Mouse (Mus musculus) layer of hippocampus, adult 2 months (tissue): Measurements from ENCODE around the gene Itfg2. TPM values are rescaled to one million over a fixed set of nuclear protein-coding genes. Genes with fewer than 3 reads are reported as not detected.
A peak's percentile ranks its signal among the peaks of the same experiment; 100 is the strongest.
"Not testable (repeated sequence)": the region's sequence is repeated elsewhere in the genome, so short reads cannot be mapped to it uniquely, and the experiment has no call there.

Experiments
- DNase-seq, 2 experiments: peaks; one replicate each; pipeline ENCODE4 v3.0.0; 2022; ENCODE audit warnings: low spot score in 2 of 2
- H3K27ac ChIP-seq: fragments of 200-600 bp; 2 replicates; pipeline ENCODE4 v1.8.1; 2022
- H3K4me3 ChIP-seq: fragments of 200-600 bp; 2 replicates; pipeline ENCODE4 v1.8.1; 2022; ENCODE audit warnings: mild to moderate bottlenecking
- CTCF ChIP-seq: fragments of 200-600 bp; conservative IDR thresholded peaks from 2 replicates; pipeline ENCODE4 v1.8.1; 2022; ENCODE audit warnings: antibody characterized with exemption, mild to moderate bottlenecking, moderate library complexity
- total RNA-seq, 2 experiments: library from RNA; stranded (reverse); gene quantifications; 2 replicates each; pipeline ENCODE4 v1.2.3; 2021

Gene Itfg2
- total RNA-seq, 2 experiments from 2014 or later: 23.8 to 28.6 TPM

DNA sequence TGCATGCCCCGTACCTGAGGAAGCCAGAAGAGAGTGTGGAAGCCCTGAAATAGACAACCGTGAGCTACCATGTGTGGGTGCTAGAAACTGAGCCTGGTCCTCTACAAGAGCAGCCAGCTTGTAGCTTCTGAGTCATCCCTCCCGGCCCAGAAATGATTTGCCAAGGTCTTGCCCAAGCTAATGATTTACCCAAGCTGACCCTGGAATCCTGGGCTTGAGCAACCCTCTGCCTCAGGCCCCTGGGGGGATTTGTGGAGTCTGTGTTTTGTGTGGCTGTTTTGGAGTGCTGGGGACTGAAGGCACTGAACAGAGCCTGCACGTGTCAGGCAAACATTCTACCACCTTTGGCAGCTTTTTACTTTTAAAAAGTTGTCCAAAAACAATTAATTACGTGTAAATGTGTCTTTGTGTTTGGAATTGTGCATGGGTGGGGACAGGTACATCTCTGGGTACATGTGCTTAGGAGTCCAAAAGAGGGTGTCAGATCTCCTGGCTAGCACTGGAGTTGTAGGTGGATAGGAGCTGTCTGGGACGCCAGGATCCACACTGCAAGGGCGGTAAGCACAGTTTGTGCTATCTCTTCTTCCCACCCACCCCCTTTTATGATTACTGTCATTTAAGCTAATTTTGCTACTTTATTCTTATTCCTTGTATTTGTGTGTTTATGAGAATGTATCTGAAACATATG is 27.0 kb downstream of the Itfg2 start:
- H3K27ac ChIP-seq: peak overlapping the region; percentile 36; the same call in 1 of the 2 replicates
- H3K4me3 ChIP-seq: no peak overlapping the region
- no peak for TF ChIP-seq CTCF
- no peak for DNase-seq

DNA sequence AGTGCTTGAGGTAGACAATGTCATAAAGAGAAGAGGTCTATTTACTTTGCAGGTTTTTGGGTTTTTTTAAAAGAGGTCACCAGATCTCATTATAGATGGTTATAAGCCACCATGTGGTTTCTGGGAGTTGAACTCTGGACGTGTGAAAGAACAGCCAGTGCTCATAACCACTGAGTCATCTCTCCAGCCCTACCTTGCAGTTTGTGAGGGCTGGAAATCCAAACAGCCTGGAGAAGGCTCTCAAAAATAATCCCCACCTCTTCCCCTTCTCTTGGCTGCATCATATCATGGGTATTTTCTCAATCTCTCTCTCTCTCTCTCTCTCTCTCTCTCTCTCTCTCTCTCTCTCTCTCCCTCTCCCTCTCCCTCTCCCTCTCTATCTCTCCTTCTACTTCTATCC is 34.0 kb downstream of the Itfg2 start:
- TF ChIP-seq CTCF: no peak
- H3K27ac ChIP-seq: no peak overlapping the region
- DNase-seq: no peak
- no peak overlapping the region for H3K4me3 ChIP-seq

DNA sequence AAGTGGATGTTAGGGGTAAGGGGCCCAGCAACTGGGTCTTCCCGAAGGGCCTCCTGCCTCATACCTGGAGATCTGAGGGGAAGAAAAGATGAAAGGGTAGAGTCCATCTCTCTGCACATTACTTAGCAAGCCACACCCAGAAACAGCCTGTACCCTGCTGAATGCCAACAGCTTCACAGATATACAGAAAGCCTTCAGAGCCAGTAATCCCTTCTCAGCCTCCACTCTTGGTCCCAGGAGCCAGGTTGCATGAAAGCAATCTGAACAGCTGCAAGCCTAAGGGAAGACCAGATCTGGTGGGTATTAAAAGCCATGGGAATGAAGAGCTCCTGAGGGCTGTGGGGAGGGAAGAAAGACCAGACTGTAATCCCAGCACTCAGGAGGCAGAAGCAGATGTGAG is 35.5 kb downstream of the Itfg2 start:
- no peak for TF ChIP-seq CTCF
- H3K4me3 ChIP-seq: no peak overlapping the region
- no peak for DNase-seq
- no peak overlapping the region for H3K27ac ChIP-seq

DNA sequence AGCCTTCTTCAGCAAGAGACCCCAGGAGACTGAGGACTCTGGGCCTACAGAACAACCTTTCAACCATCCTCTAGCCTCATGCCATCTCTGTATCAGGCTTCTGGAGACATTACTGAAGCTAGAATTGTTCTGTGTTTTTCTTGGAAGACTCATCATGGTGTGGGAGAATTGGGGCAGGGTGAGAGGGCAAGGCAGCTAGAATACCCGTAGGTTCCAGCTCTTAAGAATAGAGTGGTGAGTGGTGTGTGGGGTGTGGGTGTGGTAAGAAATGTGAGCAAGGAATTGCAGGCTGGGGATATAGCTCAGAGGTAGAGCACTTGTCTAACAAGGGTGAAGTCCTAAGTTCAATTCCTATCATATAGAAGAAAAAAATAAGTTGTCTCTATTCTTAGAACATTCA is 39.7 kb downstream of the Itfg2 start:
- TF ChIP-seq CTCF: no peak
- H3K27ac ChIP-seq: no peak overlapping the region

DNA sequence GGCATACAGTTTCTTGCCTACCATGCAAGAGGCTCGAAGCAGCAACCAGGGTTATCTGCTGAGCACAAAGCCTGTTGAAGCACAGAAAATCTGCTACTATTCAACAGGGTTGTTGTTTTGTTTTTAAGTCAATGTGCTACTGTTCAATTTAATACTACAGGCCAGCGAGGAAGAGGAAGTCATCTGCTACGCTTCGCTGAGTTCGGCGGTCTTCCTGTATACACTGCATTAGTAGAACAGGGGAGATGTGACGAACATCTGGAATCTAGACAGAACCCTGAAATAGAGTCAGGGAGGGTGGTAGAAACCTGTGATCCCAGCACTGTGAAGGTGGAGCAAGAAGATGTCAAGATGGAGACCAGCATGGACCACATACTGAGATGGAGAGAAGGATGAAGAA is 41.0 kb downstream of the Itfg2 start:
- Histone ChIP-seq H3K27ac (no peak overlapping the region), H3K4me3 (no peak overlapping the region)
- TF ChIP-seq CTCF: no peak
- no peak for DNase-seq

More for the DNA sequence above, 39.7 kb downstream of the Itfg2 start:
- no peak for DNase-seq
- H3K4me3 ChIP-seq: no peak overlapping the region

DNA sequence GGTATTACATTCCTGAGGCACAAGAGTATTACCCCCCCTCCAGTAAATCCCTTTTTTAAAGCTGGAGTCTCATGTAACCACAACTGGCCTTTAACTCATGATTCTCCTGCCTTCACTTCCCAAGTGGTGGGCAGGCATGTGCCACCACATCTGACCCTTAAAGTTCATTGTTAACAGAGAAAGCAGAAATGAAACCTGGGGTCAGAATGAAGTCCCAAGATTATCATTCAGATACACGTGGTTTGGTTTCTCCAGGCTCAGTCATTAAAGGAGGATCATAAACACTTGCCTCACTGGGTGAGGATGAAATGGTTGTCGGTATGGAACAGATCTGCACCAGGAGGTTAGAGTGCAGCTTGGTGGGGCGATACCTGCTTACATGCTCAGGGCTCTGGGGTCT is 43.5 kb downstream of the Itfg2 start:
- no peak overlapping the region for H3K4me3 ChIP-seq
- no peak for DNase-seq
- TF ChIP-seq CTCF: no peak
- no peak overlapping the region for H3K27ac ChIP-seq

DNA sequence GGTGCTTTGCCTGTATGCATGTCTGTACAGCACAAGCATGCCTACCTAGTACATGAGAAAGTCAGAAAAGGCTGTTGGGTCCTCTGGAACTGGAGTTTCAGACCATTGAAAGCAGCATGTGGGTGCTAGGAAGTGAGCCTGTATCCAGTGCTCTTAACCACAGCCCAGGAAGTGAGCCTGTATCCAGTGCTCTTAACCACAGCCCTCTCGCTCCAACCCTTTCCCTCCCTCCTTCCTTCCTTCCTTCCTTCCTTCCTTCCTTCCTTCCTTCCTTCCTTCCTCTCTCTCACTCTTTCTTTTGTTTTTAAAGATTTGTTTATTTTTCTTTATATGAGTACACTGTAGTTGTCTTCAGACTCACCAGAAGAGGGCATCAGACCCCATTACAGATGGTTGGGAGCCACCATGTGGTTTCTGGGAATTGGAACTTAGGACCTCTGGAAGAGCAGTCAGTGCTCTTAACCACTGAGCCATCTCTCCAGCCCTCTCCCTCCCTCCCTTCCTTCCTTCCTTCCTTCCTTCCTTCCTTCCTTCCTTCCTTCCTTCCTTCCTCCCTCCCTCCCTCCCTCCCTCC is 44.0 kb downstream of the Itfg2 start:
- DNase-seq, H3K27ac ChIP-seq, H3K4me3 ChIP-seq: not testable (repeated sequence)
- TF ChIP-seq CTCF: peak; percentile 59

DNA sequence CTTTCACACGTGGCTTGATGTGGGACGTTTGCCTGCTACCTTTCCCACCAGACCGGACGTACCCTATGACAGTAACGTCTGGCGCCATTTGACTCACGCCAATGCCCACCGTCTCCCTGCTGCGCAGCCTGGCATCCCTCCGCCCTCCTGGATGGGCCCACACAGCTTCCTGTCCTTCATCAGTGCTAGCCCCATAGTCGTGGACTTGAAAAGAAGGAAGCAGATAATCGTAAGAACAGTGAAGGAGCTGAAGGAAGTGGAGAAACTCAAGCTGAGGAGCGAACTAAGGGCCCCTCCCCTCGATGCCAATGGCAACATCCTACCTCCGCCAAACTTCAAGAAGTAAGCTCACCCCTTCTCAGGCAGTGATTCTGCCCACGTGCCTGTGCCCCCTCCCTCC is 45.1 kb downstream of the Itfg2 start:
- TF ChIP-seq CTCF: no peak
- H3K4me3 ChIP-seq: no peak overlapping the region
- DNase-seq: no peak
- H3K27ac ChIP-seq: no peak overlapping the region

DNA sequence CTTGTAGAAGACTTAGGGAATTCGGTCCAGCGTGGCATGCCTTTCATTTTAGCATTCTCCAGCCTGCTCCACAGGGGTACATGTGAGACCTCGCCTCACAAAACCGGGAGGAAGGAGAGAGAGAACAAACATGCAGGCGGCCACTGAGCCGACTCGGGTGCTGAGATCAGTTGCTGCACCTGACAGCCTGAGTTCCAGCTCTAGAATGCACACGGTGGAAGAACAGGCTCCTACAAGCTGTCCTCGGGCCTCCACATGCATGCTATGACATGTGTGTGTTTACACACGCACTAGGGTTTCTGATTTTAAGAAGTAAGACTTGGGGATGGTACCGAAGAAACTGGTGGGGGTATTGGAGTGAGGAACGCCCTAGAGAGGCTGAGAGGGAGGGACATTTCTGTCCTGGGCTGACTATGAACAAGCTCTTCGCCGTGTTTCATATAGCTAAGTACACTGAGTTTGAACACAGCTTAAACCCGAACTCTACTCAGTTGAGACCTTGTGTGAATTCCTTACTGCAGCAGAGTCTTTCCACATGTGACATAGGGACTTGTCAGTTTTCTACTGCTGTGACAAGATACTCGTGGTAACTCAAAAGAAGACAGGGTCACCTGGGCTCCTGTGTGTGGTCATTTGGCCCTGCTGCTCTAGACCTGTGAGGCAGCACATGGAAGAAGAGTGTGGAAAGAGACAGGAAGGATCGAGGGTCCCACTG is 48.2 kb downstream of the Itfg2 start:
- DNase-seq: no peak
- Histone ChIP-seq H3K27ac (peak overlapping the region; percentile 84), H3K4me3 (no peak overlapping the region; the same call in 1 of the 2 replicates)
- TF ChIP-seq CTCF: no peak

DNA sequence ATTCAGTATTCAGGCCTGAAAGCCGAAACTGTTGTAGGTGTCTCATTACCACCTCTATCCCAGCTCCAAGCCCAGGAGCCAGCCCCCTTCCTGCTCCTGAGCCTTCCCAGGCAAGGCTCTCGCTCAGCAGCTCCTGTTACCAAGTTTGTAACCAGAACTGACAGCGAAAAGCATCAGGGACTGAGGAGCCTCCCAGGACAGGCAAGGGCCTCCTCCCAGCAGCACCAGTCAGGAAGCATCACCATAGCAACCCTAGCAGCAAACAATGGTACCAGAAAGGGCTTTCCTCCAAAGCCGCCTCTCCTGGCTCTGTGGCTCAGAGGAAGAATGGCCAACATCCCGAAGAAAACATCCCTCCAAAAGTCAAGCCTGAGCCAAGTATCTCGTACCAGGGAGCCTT is 49.5 kb downstream of the Itfg2 start, which contains the start of the genes Tex52 and Gm44596:
Gene Tex52, plus strand, starts transcription at position 265 of the 400 bp plus-strand sequence.
Gene Gm44596, plus strand, starts transcription at position 312 of the 400 bp plus-strand sequence.
- Histone ChIP-seq H3K4me3 (peak within 1 kb of the TSS; percentile 11; the same call in 1 of the 2 replicates), H3K27ac (peak within 1 kb of the TSS; percentile 84)
- peak; percentile 51 to 62 for DNase-seq
- no peak for TF ChIP-seq CTCF

DNA sequence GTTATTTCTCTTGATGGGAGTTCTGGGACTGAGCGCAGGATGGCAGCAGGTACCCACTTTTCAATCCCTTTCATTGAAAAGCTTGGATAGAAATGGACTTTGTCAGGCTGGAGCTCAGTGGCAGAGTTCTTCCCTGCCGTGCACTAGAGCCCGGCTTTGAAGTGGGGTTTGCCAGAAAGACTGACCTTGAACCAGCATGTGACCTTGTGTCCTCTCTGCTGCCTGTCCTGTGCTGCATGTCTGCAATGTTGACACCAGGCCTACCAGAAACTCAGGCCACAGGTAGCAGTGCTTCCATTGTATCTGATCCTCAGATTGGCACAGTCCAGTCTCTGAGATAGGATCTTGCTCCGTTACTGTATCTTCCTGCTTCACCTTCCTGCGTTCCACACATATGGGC is 54.7 kb downstream of the Itfg2 start:
- TF ChIP-seq CTCF: peak; percentile 42
- no peak for DNase-seq
- Histone ChIP-seq H3K27ac (no peak overlapping the region), H3K4me3 (no peak overlapping the region)

DNA sequence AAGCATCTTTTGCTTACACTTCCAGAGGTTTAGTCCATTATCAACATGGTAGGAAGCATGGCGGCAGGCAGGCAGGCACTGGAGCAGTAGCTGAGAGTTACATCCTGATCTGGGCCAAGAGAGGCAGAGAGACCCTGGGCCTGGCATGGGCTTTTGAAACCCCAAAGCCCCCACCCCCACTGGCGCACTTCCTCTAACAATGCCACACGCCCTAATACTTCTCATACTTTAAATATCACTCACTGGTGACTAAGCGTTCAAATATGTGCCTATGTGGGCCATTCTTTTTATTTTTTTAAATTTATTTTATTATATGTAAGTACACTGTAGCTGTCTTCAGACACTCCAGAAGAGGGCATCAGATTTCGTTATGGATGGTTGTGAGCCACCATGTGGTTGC is 58.3 kb downstream of the Itfg2 start:
- Histone ChIP-seq H3K27ac (no peak overlapping the region), H3K4me3 (no peak overlapping the region)
- no peak for TF ChIP-seq CTCF
- DNase-seq: no peak

DNA sequence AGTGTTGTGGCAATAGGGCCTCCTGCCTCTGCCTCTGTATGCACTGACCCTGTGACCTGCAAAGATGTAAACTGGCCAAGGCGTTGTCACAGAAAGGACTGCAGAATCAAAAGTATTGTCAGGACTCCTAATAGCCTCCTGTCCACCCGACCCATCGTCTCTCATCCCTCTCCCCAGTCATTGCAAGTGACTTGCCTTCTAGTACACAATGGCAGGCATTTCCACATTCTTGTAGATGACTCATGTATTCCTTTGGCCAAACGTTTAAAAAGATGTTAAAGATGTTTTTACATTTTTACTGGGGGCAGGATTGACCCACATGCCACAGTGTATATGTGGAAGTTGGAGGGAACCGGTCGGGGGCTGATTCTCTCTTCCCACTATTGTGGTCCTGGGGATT is 60.0 kb downstream of the Itfg2 start:
- Histone ChIP-seq H3K4me3 (no peak overlapping the region), H3K27ac (no peak overlapping the region)
- no peak for DNase-seq
- no peak for TF ChIP-seq CTCF
